Mouse (Mus musculus) hematopoietic multipotent progenitor cell, adult 10-12 weeks (in vitro differentiated cells): ENCODE data around the gene Sult2a1. TPM values are rescaled to one million over a fixed set of nuclear protein-coding genes. Genes with fewer than 3 reads are reported as not detected.

Experiments
- polyA plus RNA-seq: library from polyadenylated mRNA; stranded (reverse); fragments of >175 nt; gene quantifications from 2 replicates; pipeline ENCODE4 v1.2.3, GENCODE M21; 2012; ENCODE audit warnings: low replicate concordance

The Sult2a1 gene
- not detected in 2 replicates for polyA plus RNA-seq

GRCm38 (mm10) chr7:13837309-13837708 is at the start of gene Sult2a1:
Sult2a1 (minus strand) TSS chr7:13837409.

Other genes with a start within 250 kb of the Sult2a1 start
- gene Sult2a5, start 213.4 kb downstream of the Sult2a1 start, polyA plus RNA-seq = not detected in 2 replicates
- gene Sult2a2, start 103.9 kb downstream of the Sult2a1 start, polyA plus RNA-seq = not detected in 2 replicates
- not detected in 2 replicates for gene Sult2a4, start 152.2 kb upstream of the Sult2a1 start, polyA plus RNA-seq